Mouse (Mus musculus) neural tube, embryonic 14.5 days (tissue): Measurements from ENCODE around the gene Gatad1. TPM values are rescaled to one million over a fixed set of nuclear protein-coding genes. Genes with fewer than 3 reads are reported as not detected.
"Not testable (repeated sequence)": the region's sequence is repeated elsewhere in the genome, so short reads cannot be mapped to it uniquely, and the experiment has no call there.

Source experiments
- ATAC-seq: fragments of 200-750 bp; cut with Nextera tagmentation; 2 replicates; pipeline ENCODE4 v1.8.0; 2017; ENCODE audit warnings: low read depth, mild to moderate bottlenecking, moderate TSS enrichment, moderate library complexity
- H3K27ac ChIP-seq: fragments of 300-500 bp; sonication (generic); 2 replicates; pipeline ENCODE4 v1.5.1; 2014; ENCODE audit warnings: low read depth, mild to moderate bottlenecking, control low read depth, low read length, moderate library complexity, mixed read lengths
- H3K27me3 ChIP-seq: fragments of 300-500 bp; sonication (generic); 2 replicates; pipeline ENCODE4 v1.6.1; 2014; ENCODE audit warnings: low read length; ENCODE audit not compliant: control insufficient read depth, insufficient read depth
- H3K36me3 ChIP-seq: fragments of 300-500 bp; sonication (generic); 2 replicates; pipeline ENCODE4 v1.6.1; 2014; ENCODE audit warnings: low read length, mixed read lengths; ENCODE audit not compliant: control insufficient read depth, insufficient read depth
- H3K4me1 ChIP-seq: fragments of 300-500 bp; sonication (generic); 2 replicates; pipeline ENCODE4 v1.6.1; 2014; ENCODE audit warnings: low read length; ENCODE audit not compliant: control insufficient read depth, insufficient read depth
- H3K4me2 ChIP-seq: fragments of 300-500 bp; sonication (generic); 2 replicates; pipeline ENCODE4 v1.6.1; 2014; ENCODE audit warnings: mild to moderate bottlenecking, low read depth, low read length, control low read depth
- H3K4me3 ChIP-seq: fragments of 300-500 bp; sonication (generic); 2 replicates; pipeline ENCODE4 v1.5.1; 2014; ENCODE audit warnings: low read depth, low read length, control low read depth, mixed read lengths
- H3K9ac ChIP-seq: fragments of 300-500 bp; sonication (generic); replicated peaks from 2 replicates; pipeline ENCODE4 v1.6.1; 2014; ENCODE audit warnings: low read depth, mild to moderate bottlenecking, control low read depth, low read length, mixed read lengths
- H3K9me3 ChIP-seq: fragments of 300-500 bp; sonication (generic); 2 replicates; pipeline ENCODE4 v1.6.1; 2016; ENCODE audit warnings: low read length; ENCODE audit not compliant: control insufficient read depth
- WGBS: fragments of 180-500 bp; shearing (Covaris S2); extraction: QIAGEN DNeasy Blood & Tissue Kit; methylation state at CpG from one replicate; pipeline ENCODE4 v1.1.7; 2014; 5-methylcytosine and 5-hydroxymethylcytosine counted together
- polyA plus RNA-seq: library from polyadenylated mRNA; unstranded; fragments of >200 nt; fragmentation: Nextera tagmentation; extraction: Ambion mirVana; gene quantifications from 2 replicates; pipeline ENCODE4 v1.2.1, GENCODE M21; 2014

Gene Gatad1
- polyA plus RNA-seq, 1 experiment from 2014 or later: 68.3 TPM

DNA sequence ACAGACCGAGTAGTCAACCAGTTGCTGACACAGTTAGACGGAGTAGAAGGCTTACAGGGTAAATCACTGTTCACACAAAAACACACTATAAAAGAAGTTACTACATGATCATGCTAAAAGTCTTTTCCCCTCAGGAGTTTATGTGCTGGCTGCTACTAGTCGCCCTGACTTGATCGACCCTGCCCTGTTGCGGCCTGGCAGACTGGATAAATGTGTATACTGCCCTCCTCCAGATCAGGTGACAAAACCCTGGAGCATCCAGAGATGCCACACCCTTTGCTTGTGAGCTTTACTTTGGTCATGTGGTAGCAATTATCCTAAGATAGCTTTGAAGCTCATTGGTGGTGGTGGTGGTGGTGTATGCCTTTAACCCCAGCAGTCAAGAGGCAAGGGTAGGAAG is 26.9 kb downstream of the Gatad1 start:
- Histone ChIP-seq H3K4me3 (no peak overlapping the region), H3K9me3 (no peaks in the 10 kb centered on the region), H3K27ac (no peak overlapping the region), H3K4me2 (no peak overlapping the region), H3K9ac (no peak overlapping the region), H3K27me3 (no peaks in the 10 kb centered on the region), H3K4me1 (no peaks in the 10 kb centered on the region), H3K36me3 (peaks cover 23% of the 10 kb centered on the region)
- WGBS: 95% methylated on average over 5 of the region's 5 CpGs
- ATAC-seq: no peak

DNA sequence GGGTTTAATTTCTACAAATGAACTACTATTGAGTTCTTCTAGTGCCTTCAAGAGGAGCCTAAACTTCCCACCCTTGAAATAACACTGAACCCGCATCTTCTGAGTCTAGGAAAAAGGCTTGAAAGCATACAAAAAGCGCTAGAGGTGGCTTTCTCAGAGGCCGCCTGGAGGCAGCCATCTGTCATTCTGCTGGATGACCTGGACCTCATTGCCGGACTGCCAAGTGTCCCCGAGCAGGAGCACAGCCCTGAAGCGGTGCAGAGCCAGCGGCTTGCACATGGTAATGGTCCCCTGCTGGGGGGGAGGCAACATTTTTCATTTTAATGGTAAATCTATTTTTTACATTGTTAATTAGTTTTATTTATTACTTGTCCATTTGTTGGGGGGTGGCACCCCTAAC is 36.5 kb downstream of the Gatad1 start:
- no peak for ATAC-seq
- Histone ChIP-seq H3K4me2 (no peak overlapping the region), H3K9me3 (no peaks in the 10 kb centered on the region), H3K27me3 (no peaks in the 10 kb centered on the region), H3K9ac (no peak overlapping the region), H3K4me1 (no peaks in the 10 kb centered on the region), H3K27ac (no peak overlapping the region), H3K4me3 (no peak overlapping the region), H3K36me3 (peaks cover 37% of the 10 kb centered on the region)
- 79% methylated on average over 7 of the region's 7 CpGs for WGBS

DNA sequence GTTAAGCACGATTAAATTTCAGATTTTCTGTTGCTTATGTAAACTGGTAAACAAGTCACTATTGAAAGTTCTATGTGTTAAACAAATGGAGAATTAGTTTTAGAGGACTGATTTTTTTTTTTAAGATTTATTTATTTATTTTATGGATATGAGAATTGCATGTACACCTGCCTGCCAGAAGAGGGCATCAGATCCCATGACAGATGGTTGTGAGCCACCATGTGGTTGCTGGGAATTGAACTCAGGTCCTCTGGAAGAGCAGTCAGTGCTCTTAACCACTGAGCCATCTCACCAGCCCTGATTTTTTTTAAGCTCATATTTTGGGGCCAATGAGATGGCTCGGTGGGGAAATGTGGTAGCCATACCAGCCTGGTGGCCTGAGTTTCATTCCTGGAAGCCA is 45.1 kb downstream of the Gatad1 start:
- not testable (repeated sequence) for ATAC-seq, H3K4me3 ChIP-seq, H3K27ac ChIP-seq, H3K4me2 ChIP-seq, H3K4me1 ChIP-seq, H3K9me3 ChIP-seq, H3K9ac ChIP-seq, H3K27me3 ChIP-seq
- peaks cover 14% of the 10 kb centered on the region; the same call in 1 of the 2 replicates for H3K36me3 ChIP-seq
- WGBS: 98% methylated on average over 2 of the region's 2 CpGs

DNA sequence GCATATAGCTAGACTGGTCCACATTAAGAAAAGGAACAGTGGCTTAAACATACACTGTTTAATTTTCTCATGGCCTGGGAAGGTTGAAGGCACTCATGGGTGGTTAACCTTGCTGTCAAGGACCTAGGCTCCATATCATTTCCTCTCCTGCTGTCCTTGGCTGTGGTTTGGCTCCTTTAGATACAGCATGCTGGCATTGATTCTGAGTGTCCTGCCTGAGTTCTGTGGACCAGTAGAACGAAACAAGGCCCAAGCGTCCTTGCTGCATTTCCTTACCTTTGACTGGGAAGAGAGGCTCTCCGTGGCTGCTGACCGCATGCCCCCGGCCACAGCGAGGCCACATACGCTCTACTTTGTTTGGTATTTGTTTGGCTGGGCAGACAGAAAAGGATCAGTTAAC is 47.7 kb downstream of the Gatad1 start:
- no peaks in the 10 kb centered on the region for H3K4me1 ChIP-seq
- H3K27ac ChIP-seq: no peak overlapping the region
- no peak overlapping the region for H3K9ac ChIP-seq
- H3K36me3 ChIP-seq: peaks cover 28% of the 10 kb centered on the region
- no peaks in the 10 kb centered on the region for H3K9me3 ChIP-seq
- 96% methylated on average over 7 of the region's 7 CpGs for WGBS
- no peak for ATAC-seq
- no peak overlapping the region for H3K4me3 ChIP-seq
- no peaks in the 10 kb centered on the region for H3K27me3 ChIP-seq
- H3K4me2 ChIP-seq: no peak overlapping the region

DNA sequence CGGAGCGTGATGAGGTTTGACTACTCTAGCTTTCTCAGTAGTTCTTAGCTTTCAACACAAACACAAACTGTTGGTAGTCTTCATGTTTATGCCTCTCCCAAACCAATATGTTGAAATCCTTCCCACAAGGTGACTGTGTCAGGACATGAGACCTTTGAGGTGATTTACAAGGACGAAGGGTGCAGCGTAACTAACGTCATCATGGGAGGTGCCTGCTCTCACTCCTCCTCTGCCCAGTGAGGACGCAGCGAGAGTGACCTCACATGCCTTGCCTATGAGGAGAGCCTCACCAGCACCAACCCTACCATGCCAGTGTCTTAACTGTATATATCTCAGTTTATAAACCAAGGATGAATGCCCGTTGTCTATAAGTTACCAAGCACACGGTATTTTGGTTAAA is 49.9 kb downstream of the Gatad1 start:
- Histone ChIP-seq H3K4me2 (no peak overlapping the region), H3K4me1 (no peaks in the 10 kb centered on the region), H3K27me3 (no peaks in the 10 kb centered on the region), H3K9ac (no peak overlapping the region), H3K4me3 (no peak overlapping the region), H3K9me3 (no peaks in the 10 kb centered on the region), H3K27ac (no peak overlapping the region), H3K36me3 (peaks cover 28% of the 10 kb centered on the region)
- no peak for ATAC-seq
- WGBS: 97% methylated on average over 9 of the region's 9 CpGs

DNA sequence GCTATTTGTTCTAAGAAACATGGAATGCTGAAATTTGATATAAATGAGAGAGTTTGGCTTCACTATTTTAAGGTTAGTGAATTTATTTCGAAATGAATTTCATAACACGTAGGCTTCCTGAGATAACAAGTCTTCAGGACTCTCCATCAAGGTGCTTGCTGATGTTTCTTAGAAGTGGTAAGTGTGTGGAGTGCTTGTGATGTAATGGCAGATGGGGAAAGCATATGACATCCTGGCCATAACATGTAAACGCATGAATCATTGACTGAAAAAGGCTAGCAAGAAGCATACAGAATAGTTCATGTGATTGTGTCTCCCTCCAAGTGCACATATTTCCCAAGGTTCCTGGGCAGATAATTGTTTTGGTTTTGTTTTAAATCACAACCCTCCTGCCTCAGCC is 56.2 kb downstream of the Gatad1 start:
- 90% methylated on average over 3 of the region's 3 CpGs for WGBS
- no peak overlapping the region for H3K4me3 ChIP-seq
- no peaks in the 10 kb centered on the region for H3K4me1 ChIP-seq
- H3K27ac ChIP-seq: no peak overlapping the region
- no peak overlapping the region for H3K4me2 ChIP-seq
- no peak overlapping the region for H3K9ac ChIP-seq
- no peak for ATAC-seq
- H3K9me3 ChIP-seq: no peaks in the 10 kb centered on the region
- peaks cover 5% of the 10 kb centered on the region for H3K36me3 ChIP-seq
- no peaks in the 10 kb centered on the region for H3K27me3 ChIP-seq

DNA sequence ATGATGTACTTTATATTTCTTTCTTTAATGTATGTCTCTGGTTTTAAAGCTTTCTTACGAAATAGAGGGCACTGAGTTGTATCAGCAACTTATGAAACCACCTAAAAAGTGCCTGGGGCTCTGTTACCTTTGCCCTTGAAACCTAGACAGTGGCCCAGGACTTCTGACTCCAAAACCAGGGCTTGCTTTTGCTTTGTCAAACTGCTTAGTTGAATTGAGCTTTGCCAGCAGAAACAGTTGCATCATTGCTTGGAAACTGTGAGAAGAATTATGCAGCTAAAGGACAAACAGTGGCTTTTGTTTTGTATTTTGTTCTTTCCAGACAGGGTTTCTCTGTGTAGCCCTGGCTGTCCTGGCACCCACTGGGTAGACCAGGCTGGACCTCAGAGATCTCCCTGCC is 56.7 kb downstream of the Gatad1 start:
- Histone ChIP-seq H3K4me3 (no peak overlapping the region), H3K9me3 (no peaks in the 10 kb centered on the region), H3K9ac (no peak overlapping the region), H3K4me2 (no peak overlapping the region), H3K4me1 (peaks cover 2% of the 10 kb centered on the region; the same call in 1 of the 2 replicates), H3K27ac (no peak overlapping the region), H3K27me3 (no peaks in the 10 kb centered on the region), H3K36me3 (0 out of 2 replicates have a peak, but pooled peaks cover under 1% of the 10 kb centered on the region)
- ATAC-seq: no peak
- 85% methylated on average over 1 of the region's 1 CpGs for WGBS

DNA sequence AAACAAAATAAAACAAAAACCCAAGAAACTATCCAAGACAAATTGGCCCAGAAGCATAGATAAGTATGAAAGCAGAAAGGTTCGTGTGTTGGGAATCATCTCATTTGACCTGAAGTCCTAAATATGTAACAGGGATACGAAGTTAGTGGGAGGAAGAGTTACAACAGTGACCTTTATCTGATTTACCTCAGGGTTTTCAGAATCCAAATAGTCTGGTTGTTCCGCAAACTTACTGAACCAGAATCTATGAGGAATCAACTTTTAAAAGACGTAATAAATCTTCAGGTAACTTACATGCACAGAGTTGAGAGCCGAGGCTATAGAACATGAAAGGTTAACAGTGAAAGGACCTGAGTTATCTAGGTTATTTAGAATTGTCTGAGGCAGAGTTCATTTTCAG is 58.2 kb downstream of the Gatad1 start:
- no peaks in the 10 kb centered on the region for H3K27me3 ChIP-seq
- H3K4me2 ChIP-seq: no peak overlapping the region
- H3K9ac ChIP-seq: no peak overlapping the region
- no peaks in the 10 kb centered on the region; the same call in 1 of the 2 replicates for H3K36me3 ChIP-seq
- no peak overlapping the region for H3K27ac ChIP-seq
- H3K9me3 ChIP-seq: no peaks in the 10 kb centered on the region
- H3K4me3 ChIP-seq: no peak overlapping the region
- H3K4me1 ChIP-seq: peaks cover 9% of the 10 kb centered on the region; the same call in 1 of the 2 replicates
- no peak for ATAC-seq
- WGBS: 94% methylated on average over 5 of the region's 5 CpGs

DNA sequence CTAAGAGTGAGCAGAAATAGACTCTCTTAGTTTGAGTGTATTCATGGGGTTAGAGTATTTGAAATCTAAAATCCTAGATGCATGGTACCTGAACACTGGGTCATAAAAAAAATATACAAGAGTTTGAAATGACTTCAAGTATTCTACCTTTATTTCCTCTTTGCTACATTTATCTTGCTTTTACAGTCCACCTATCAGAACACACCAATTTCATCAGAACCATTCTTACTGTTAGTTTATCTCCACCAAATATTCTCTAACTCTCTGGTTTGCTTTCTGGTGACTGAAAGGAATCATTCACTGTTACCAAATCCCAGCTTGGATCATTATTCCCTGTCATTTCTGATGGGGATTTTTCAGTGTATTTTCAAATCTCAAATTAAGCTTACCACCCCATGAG is 59.8 kb downstream of the Gatad1 start:
- no peaks in the 10 kb centered on the region for H3K9me3 ChIP-seq
- peak overlapping the region; percentile 68 for H3K4me3 ChIP-seq
- ATAC-seq: no peak
- H3K36me3 ChIP-seq: no peaks in the 10 kb centered on the region; the same call in 1 of the 2 replicates
- no peaks in the 10 kb centered on the region for H3K27me3 ChIP-seq
- no peak overlapping the region for H3K27ac ChIP-seq
- H3K4me1 ChIP-seq: peaks cover 9% of the 10 kb centered on the region; the same call in 1 of the 2 replicates
- H3K4me2 ChIP-seq: peak overlapping the region; percentile 62
- H3K9ac ChIP-seq: no peak overlapping the region

DNA sequence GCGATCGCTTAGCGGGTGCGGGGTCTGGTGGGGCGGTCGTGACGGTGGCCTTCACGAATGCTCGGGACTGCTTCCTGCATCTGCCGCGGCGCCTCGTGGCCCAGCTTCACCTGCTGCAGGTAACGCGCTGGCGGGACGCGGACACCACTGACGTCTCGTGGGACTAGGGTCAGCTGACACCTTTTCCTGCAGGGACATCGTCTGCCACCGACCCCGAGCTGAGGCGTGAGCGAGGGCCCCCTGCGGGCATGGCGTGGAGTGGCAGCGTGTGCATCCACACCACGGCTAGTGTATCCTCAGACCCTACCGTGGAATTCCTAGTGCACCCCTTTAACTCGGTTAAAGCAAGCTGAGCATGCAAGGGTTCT is 60.6 kb downstream of the Gatad1 start, which contains the start of gene Rbm48:
Gene Rbm48, minus strand, starts transcription at position 187 of the 368 bp plus-strand sequence.
- Histone ChIP-seq H3K9me3 (no peaks in the 10 kb centered on the region), H3K4me3 (peak within 1 kb of the TSS; percentile 68), H3K4me2 (peak within 1 kb of the TSS; percentile 80), H3K27me3 (no peaks in the 10 kb centered on the region), H3K9ac (peak within 1 kb of the TSS; percentile 78), H3K27ac (peak within 1 kb of the TSS; percentile 80), H3K36me3 (peaks cover under 1% of the 10 kb centered on the region), H3K4me1 (peaks cover 9% of the 10 kb centered on the region; the same call in 1 of the 2 replicates)
- peak; percentile 90 for ATAC-seq
- 0% methylated on average over 31 of the region's 31 CpGs for WGBS
